Mouse (Mus musculus) testis, adult 2 months (tissue): Measurements from ENCODE around the gene Hist1h2ad. TPM values are rescaled to one million over a fixed set of nuclear protein-coding genes. Genes with fewer than 3 reads are reported as not detected.

ENCODE experiments used
- H3K27ac ChIP-seq: fragments of 200-500 bp; 2 replicates; pipeline ENCODE4 v1.5.1; 2012; ENCODE audit warnings: low read depth, low read length; ENCODE audit not compliant: control insufficient read depth, insufficient read depth
- H3K27me3 ChIP-seq: fragments of 200-500 bp; 2 replicates; pipeline ENCODE4 v1.6.1; 2012; ENCODE audit warnings: mild to moderate bottlenecking, low read length, moderate library complexity; ENCODE audit not compliant: control insufficient read depth, insufficient read depth
- H3K36me3 ChIP-seq: fragments of 200-500 bp; 2 replicates; pipeline ENCODE4 v1.6.1; 2012; ENCODE audit warnings: mild to moderate bottlenecking, low read length; ENCODE audit not compliant: control insufficient read depth, insufficient read depth
- H3K4me1 ChIP-seq: fragments of 200-500 bp; 2 replicates; pipeline ENCODE4 v1.6.1; 2012; ENCODE audit warnings: low read length; ENCODE audit not compliant: control insufficient read depth, insufficient read depth
- H3K4me3 ChIP-seq: fragments of 200-500 bp; 2 replicates; pipeline ENCODE4 v1.5.1; 2012; ENCODE audit warnings: low read depth, mild to moderate bottlenecking, low read length, moderate library complexity, mixed read lengths; ENCODE audit not compliant: control insufficient read depth
- CTCF ChIP-seq: fragments of 200-500 bp; IDR thresholded peaks from 2 replicates; pipeline ENCODE4 v1.5.1; 2012; ENCODE audit warnings: low read depth, mild to moderate bottlenecking, inconsistent platforms, low read length, moderate library complexity; ENCODE audit not compliant: control insufficient read depth, insufficient read depth, insufficient replicate concordance
- POLR2A ChIP-seq: fragments of 200-500 bp; IDR thresholded peaks from 2 replicates; pipeline ENCODE4 v1.6.1; 2012; ENCODE audit warnings: low read depth, mild to moderate bottlenecking, inconsistent platforms, low read length, moderate library complexity; ENCODE audit not compliant: control insufficient read depth
- polyA plus RNA-seq: library from polyadenylated mRNA; depleted of rRNA; stranded (reverse); fragments of >200 nt; gene quantifications from 2 replicates; pipeline ENCODE4 v1.2.3, GENCODE M21; 2012

The Hist1h2ad gene
- polyA plus RNA-seq, 1 experiment = 1.0 TPM

- no peak overlapping the region for H3K27ac ChIP-seq
- H3K4me3 ChIP-seq = no peak overlapping the region
- no peaks in the 10 kb centered on the region for H3K36me3 ChIP-seq
- H3K27me3 ChIP-seq = no peaks in the 10 kb centered on the region
- no peaks in the 10 kb centered on the region for H3K4me1 ChIP-seq
- TF ChIP-seq CTCF (no peak), POLR2A (no peak)
Measured at GRCm38 (mm10) chr13:23603182-23603699, 29.1 kb downstream of the Hist1h2ad start.

- TF ChIP-seq CTCF (no peak), POLR2A (no peak)
- H3K36me3 ChIP-seq = no peaks in the 10 kb centered on the region
- H3K4me1 ChIP-seq = no peaks in the 10 kb centered on the region
- no peak overlapping the region for H3K27ac ChIP-seq
- H3K27me3 ChIP-seq = no peaks in the 10 kb centered on the region
- H3K4me3 ChIP-seq = no peak overlapping the region
Measured at GRCm38 (mm10) chr13:23604452-23604851, 30.3 kb downstream of the Hist1h2ad start.

- H3K4me3 ChIP-seq = no peak overlapping the region
- H3K36me3 ChIP-seq = no peaks in the 10 kb centered on the region
- TF ChIP-seq CTCF (no peak), POLR2A (no peak)
- H3K27ac ChIP-seq = no peak overlapping the region
- H3K27me3 ChIP-seq = no peaks in the 10 kb centered on the region
- no peaks in the 10 kb centered on the region for H3K4me1 ChIP-seq
Measured at GRCm38 (mm10) chr13:23605052-23605451, 30.9 kb downstream of the Hist1h2ad start.

- Histone ChIP-seq H3K4me3 (no peak overlapping the region), H3K4me1 (no peaks in the 10 kb centered on the region), H3K36me3 (no peaks in the 10 kb centered on the region), H3K27me3 (no peaks in the 10 kb centered on the region), H3K27ac (no peak overlapping the region)
- TF ChIP-seq CTCF = no peak
Measured at GRCm38 (mm10) chr13:23609209-23609608, 35.0 kb downstream of the Hist1h2ad start.

- Histone ChIP-seq H3K36me3 (no peaks in the 10 kb centered on the region), H3K27me3 (no peaks in the 10 kb centered on the region), H3K4me3 (no peak overlapping the region), H3K4me1 (no peaks in the 10 kb centered on the region), H3K27ac (no peak overlapping the region)
- no peak for TF ChIP-seq CTCF
- no peak for TF ChIP-seq POLR2A
Measured at GRCm38 (mm10) chr13:23609844-23610243, 35.7 kb downstream of the Hist1h2ad start.

- Histone ChIP-seq H3K27ac (no peak overlapping the region), H3K4me3 (no peak overlapping the region), H3K27me3 (no peaks in the 10 kb centered on the region), H3K36me3 (no peaks in the 10 kb centered on the region), H3K4me1 (no peaks in the 10 kb centered on the region)
- TF ChIP-seq POLR2A (no peak), CTCF (no peak)
Measured at GRCm38 (mm10) chr13:23610393-23610792, 36.2 kb downstream of the Hist1h2ad start.

GRCm38 (mm10) chr13:23611638-23612037 lies 37.5 kb downstream of the Hist1h2ad start:
- no peak for TF ChIP-seq CTCF
- no peak for TF ChIP-seq POLR2A
- no peaks in the 10 kb centered on the region for H3K36me3 ChIP-seq
- H3K27me3 ChIP-seq = no peaks in the 10 kb centered on the region
- H3K4me3 ChIP-seq = no peak overlapping the region
- H3K4me1 ChIP-seq = no peaks in the 10 kb centered on the region
- H3K27ac ChIP-seq = no peak overlapping the region
